Mouse (Mus musculus): ENCODE data around the gene Etfdh.

DNA sequence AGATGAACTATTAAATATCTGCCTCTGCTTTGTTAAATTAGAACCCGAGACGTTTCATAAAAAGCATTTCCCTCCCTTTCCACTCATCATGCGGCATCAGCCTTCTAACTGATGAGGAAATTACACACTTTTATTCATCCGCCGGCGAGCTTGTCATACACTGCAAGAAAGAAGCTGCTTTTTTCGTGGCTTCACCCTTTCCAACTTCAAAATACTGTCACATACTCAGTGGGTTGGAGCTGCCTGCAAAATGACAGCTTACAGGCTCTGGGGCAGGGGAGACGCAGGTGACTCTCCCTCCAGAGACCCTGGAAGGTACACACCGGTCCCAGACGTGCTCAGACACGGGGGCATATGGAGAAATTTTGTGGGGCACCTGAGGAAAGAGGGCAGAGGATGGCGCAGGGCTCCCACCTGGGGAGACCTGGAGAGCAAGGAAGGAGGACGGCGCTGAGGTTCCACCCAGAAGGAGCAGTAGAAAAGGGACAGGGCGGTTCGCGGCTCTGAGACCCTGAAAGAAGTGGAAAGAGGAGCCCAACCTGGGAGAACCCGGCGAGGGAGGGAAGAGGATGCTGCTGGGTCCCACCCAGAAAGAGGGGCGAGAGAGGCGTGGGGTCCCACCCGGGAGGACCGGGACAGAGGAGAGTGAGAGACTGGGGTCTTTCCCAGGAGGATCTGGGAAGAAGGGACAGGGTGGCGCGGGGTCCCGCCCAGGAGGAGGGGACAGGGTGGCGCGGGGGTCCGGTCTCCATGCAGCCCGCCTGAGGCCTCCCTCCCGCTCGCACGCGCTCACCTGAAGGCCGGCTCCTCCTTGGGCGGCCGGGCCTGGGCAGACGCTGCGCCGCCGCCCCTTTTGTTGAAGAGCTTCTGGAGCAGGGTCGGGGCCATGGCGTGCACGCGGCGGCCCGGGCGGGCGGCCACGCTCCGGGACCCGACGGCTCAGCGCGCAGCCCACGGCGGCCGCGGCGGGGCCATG lies 62.3 kb downstream of the Etfdh start:
- TF ChIP-seq ZNF384 (IDR thresholded peaks at IDR 0.05; ENCODE audit: low read depth, low read length): no peak
- TF ChIP-seq ZC3H11A (IDR thresholded peaks at IDR 0.05; ENCODE audit: borderline replicate concordance, low read depth, low read length): no peak
- TF ChIP-seq MAFK (IDR thresholded peaks at IDR 0.05; ENCODE audit: insufficient read depth, low read depth, low read length): no peak
- TF ChIP-seq CHD2 (IDR thresholded peaks at IDR 0.05; ENCODE audit: low read depth, low read length): no peak
- TF ChIP-seq HCFC1 (IDR thresholded peaks at IDR 0.05; ENCODE audit: borderline replicate concordance, insufficient read depth, low read length): no peak
